Mouse (Mus musculus) left cerebral cortex, postnatal 4 days (tissue): ENCODE data around the gene Fnbp4. TPM values are rescaled to one million over a fixed set of nuclear protein-coding genes. Genes with fewer than 3 reads are reported as not detected.
A peak's percentile ranks its signal among the peaks of the same experiment; 100 is the strongest.
"Not testable (repeated sequence)": the region's sequence is repeated elsewhere in the genome, so short reads cannot be mapped to it uniquely, and the experiment has no call there.

ENCODE experiments used
- DNase-seq: peaks from one replicate; pipeline ENCODE4 v3.0.0-alpha.2; 2022
- intact Hi-C: fragments of 180-260 bp; cut with DNase I; formaldehyde crosslinking; loops from one replicate; pipeline ENCODE4 v1.15.1; 2025
- total RNA-seq, 2 experiments: library from RNA; stranded (reverse); gene quantifications; 2 replicates each; pipeline ENCODE4 v1.2.3; 2021

Gene Fnbp4
- total RNA-seq, 2 experiments from 2014 or later: 103 to 116 TPM

- no peak for DNase-seq
- intact Hi-C loops: no loop called here
Observed at GRCm38 (mm10) chr2:90781938-90782337, 36.8 kb downstream of the Fnbp4 start.

DNA sequence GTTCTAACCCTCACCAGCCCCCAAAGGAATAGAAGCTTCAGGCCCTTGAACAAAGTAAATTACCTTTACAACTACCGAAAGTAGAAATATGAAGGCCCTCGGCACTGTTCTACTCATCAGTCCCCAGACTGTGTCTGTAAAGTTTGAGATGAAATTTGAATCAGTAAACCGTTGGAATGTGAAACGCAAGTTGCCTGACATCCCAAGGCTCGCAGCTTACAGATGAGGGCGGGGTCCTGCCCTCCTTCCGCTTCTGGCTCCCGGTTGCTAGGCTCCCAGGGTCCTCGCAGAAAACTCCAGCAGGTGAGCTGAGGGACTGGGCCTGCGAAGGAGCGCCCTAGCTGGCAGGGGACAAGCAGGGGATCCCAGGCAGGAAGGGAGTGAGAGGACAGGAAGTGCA is 37.3 kb downstream of the Fnbp4 start, which contains the start of gene Agbl2:
Agbl2 (plus strand) TSS at position 270 of the 400 bp plus-strand sequence.
- peak; percentile 4 for DNase-seq
- intact Hi-C loops: no loop called here

DNA sequence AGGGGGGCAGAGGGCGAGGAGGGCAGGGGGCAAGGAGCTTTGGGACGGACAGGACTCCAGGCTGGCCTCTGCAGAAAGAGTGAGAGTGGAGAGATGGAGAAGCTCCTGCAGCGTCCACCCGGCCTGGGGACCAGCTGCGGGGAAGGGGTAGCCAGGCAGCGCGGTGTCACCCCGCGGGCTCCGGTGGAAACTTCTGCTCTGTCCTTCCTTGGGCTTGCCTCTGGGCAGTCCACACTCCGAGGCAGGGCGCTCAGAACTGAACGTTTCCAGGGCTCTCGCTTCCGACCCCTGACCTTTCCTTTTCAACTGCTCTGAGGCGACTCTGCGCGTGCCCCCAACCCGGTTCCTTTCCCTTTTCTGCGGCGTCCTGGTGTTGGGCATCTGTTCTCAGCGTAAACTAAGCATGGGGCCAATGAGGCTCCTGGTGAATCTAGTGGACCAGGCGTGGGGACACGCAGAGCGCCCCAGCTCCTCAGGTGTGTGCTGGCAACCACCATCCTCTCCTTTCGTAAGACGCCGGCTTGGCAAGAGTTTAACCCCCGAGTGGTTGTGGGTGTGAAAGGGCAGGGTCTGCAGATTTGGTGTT is 37.8 kb downstream of the Fnbp4 start:
- intact Hi-C loops: no loop called here
- DNase-seq: peak; percentile 16

DNA sequence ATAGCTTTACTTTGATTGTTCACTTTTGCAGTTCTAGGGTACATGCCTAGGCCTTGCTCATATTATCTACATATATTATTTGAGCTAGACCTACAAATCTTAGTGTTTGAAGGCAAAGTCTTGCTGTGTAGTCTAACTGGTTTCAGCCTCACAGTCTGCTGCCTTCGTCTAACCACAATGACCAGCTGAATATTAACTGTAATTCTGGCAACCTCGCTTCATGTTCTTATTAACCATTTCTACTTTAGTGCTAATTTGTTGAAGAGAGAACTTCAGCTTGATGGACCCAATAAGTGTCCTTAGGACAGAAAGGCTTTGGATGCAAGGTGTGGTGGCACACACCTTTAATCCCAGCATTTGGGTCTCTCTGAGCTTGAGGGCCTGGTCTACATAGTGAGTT is 43.0 kb downstream of the Fnbp4 start:
- no peak for DNase-seq
- intact Hi-C loops: no loop called here

DNA sequence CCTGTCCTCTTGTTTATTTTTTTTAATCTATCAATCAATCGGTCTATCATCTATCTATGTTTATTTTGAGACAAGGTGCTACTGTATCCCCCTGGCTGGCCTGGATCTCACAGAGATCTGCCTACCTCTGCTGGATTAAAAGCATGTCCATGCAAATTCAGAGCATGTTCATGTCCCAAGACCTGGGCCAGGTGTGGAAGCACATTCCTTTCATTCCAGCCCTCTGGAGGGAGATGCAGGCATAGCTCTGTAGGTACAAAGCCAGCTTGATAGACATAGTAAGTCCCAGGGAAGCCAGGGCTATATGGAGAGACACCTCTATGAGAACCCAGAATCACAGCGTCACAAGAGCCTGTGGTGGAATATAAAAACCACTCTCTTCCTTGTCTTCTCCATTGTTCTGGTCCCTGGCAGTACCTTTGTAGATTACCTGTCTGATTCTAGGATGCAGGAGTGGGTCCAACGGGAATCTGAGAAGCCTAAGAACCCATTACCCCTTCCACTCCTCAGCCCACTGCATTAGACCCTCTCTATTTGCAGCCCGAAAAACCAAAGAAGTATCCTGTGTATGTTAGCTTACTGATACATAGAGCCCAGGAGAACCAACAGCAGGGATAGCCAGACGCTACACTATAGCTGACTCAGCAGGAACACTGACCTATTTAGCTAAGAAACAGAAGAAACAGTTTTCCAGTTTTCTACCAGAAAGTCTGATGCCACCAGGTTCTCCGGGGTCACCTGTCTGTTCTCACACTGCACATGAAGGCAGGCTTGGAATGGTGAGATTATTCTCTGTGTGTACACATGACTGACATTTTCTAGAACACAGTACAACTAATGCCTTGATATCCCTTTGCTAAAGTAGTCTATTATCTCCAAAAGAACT is 63.3 kb downstream of the Fnbp4 start:
- DNase-seq: no peak
- intact Hi-C loops: no loop called here

DNA sequence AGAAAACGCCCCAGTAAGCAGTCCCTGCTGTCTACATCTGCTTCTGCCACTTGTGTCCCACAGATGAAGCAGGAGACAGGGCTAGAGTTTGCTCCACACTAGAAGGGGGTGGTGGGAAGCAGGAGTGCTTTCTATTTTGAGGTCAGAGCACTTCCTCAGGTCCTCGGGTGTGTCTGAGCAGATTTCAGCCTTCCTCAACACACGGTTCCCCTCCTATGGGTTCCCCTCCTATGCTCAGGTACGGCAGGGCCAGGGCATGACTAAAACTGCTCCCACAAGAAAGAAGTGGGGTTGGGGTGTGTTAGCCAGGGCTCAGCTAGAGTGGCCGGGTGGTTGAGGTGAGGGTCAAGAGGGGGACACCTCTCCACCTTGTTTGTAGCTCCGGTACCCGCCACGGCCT is 65.6 kb downstream of the Fnbp4 start:
- no peak for DNase-seq
- intact Hi-C loops: no loop called here

GRCm38 (mm10) chr2:90815266-90815665 is 70.1 kb downstream of the Fnbp4 start:
- DNase-seq: no peak
- intact Hi-C loops: no loop called here

- no peak for DNase-seq
- intact Hi-C loops: no loop called here
Observed at GRCm38 (mm10) chr2:90816144-90816543, 71.0 kb downstream of the Fnbp4 start.

DNA sequence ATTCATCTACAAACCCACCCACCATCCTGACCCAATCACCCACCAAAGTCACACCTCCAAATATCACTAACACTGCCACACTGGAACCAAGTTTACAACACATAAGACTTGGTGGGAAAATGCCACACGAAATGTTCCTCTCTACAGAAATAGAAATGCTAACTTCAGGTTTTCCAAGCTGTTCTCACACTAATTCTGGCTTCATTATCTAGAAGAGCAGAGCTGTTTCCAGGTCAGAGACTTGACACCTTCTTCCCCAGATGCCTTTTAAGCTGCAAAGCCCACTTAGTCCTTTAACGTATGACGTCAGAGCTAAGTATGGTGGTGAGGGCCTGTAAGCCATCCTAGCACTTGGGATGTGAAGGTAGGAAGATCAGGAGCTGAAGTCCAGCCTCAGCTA is 73.5 kb downstream of the Fnbp4 start:
- intact Hi-C loops: no loop called here
- no peak for DNase-seq

GRCm38 (mm10) chr2:90820894-90821293 is 75.7 kb downstream of the Fnbp4 start:
- no peak for DNase-seq
- intact Hi-C loops: no loop called here

DNA sequence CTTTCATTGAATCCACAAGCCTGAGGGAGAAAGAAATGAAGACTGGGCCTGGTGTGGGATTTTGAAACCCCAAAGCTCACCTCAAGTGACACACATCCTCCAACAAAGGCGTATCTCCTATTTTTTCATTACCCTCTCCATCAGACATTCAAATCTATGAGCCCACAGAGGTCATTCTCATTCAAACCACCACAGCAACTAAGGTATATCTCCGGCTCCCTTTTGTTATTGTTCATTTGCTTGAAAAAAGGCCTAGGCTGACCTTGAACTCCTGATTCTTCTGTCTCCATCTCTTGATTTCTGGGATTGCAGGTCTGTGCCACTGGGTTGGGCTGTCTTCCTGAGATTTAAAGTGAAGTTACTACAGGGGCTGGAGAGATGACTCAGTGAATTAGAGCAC is 77.8 kb downstream of the Fnbp4 start:
- DNase-seq: no peak
- intact Hi-C loops: no loop called here

DNA sequence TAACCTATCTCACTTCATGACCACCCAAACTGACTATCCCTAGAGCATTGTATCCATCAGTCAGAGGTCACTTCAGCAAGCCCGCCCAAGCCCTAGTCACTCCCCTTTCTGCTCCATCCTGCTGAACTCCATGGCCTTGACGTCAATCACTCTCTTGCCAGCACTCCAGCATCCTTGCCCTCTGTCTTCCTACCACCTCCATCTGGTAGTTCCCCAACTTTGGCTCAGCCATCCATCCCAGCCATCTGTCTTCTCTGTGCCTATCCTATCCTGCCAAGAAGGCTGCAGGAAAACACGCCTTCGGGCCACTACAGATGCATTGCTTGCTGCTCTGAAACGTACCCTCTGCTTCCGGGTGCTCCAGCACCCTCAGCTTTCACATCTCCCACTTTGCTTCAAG is 78.6 kb downstream of the Fnbp4 start:
- intact Hi-C loops: no loop called here
- peak; percentile 83 for DNase-seq

DNA sequence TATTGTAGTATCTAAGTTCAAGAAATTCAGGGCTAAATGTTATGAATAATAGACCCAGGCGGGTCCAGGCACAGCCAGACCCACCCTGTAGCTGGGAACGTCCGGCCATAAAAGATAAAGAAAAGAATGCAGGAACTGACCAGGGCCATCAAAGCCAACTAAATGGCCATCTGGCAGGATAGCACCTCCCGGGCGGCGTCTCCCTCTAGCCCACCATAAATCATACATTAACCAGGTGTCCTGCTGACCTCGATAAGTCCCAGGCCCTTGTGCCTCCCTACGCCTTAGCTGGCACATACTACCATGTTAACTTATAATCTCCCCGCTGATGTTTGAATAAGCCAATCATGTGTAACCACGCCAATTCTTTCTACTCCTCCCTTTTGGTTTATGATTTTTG is 79.4 kb downstream of the Fnbp4 start:
- intact Hi-C loops: not testable (repeated sequence)

GRCm38 (mm10) chr2:90825515-90826172 is 80.5 kb downstream of the Fnbp4 start:
- no peak for DNase-seq
- intact Hi-C loops: no loop called here

More for the DNA sequence above, 79.4 kb downstream of the Fnbp4 start:
- DNase-seq: not testable (repeated sequence)

DNA sequence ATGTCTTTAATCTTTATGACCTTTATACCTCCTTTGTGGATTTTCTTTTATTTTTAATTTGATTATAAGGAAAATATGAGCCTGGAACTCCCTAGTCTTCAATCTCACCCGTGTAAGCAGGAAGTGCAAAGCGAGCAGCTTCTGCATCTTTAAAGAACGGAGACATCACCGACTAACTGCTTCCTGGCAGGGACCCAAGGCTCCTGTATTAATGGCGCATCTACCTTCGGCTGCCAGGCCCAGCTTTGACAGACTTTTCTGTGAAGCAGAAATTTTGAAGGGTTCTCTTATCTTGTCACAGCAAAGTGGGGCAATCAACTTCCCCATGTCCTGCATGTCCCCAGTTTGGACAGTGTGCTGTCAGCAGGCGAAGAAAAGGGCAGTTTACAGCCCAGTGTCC is 83.6 kb downstream of the Fnbp4 start:
- peak; percentile 29 for DNase-seq
- intact Hi-C loops: no loop called here

Other genes with a start within 250 kb of the Fnbp4 start
- gene Ptprj, start 164.7 kb upstream of the Fnbp4 start, total RNA-seq: 10 to 100 TPM; 50.8 to 51.2 TPM
- 10 to 100 TPM; 26.6 to 29.0 TPM for gene Nup160, start 68.2 kb upstream of the Fnbp4 start, total RNA-seq
- under 1 TPM; 0.36 to 0.66 TPM for gene Agbl2, start 37.4 kb downstream of the Fnbp4 start, total RNA-seq
- 100 to 1,000 TPM; 141 to 148 TPM for gene Mtch2, start 101.8 kb downstream of the Fnbp4 start, total RNA-seq
- 100 to 1,000 TPM; 143 TPM for gene C1qtnf4, start 140.5 kb downstream of the Fnbp4 start, total RNA-seq
- 10 to 100 TPM; 37.5 to 43.6 TPM for gene Kbtbd4, start 159.4 kb downstream of the Fnbp4 start, total RNA-seq
- gene Ndufs3, start 159.5 kb downstream of the Fnbp4 start, total RNA-seq: 100 to 1,000 TPM; 158 to 162 TPM
- 100 to 1,000 TPM; 133 to 142 TPM for gene Celf1, start 195.0 kb downstream of the Fnbp4 start, total RNA-seq